Mouse (Mus musculus): Measurements from ENCODE around the gene Taf9. TPM values are rescaled to one million over a fixed set of nuclear protein-coding genes. Genes with fewer than 3 reads are reported as not detected.

Taf9 gene
- polyA plus RNA-seq, 1 experiment, result 6.2 TPM

DNA sequence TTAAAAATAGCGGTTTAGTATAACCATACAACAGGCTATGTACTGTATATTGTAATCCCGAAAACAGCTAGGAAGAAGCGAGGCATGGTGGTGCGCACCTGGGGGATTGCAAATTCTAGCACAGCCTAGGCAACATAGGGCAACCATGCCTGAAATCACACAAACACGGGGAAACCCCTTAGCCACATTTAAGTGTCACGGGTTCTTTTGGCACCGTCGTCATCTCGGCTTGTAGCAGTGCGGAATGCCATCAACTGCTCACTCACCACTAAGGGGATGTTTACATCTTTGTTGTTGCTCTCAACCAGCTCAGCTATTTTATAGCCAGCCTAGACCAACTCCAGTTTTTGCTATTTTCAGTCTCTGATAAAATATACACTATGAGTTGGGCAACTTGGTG is 47.5 kb downstream of the Taf9 start:
- no peak for TF ChIP-seq POLR2A (IDR thresholded peaks at IDR 0.05; ENCODE audit: low read depth, low read length)
- no peak for TF ChIP-seq CTCF (IDR thresholded peaks at IDR 0.05; ENCODE audit: borderline replicate concordance, insufficient read depth, low read length)
- H3K4me1 ChIP-seq (ENCODE audit: control insufficient read depth, insufficient read depth, low read length), result no peaks in the 10 kb centered on the region
- H3K27ac ChIP-seq (ENCODE audit: insufficient read depth, low read length), result no peak overlapping the region
- no peak overlapping the region for H3K4me3 ChIP-seq (ENCODE audit: insufficient read depth, low read length)

GRCm38 (mm10) chr13:100703468-100703867 is 52.1 kb downstream of the Taf9 start:
- Histone ChIP-seq H3K4me1 (ENCODE audit: control insufficient read depth, insufficient read depth, low read length) (no peaks in the 10 kb centered on the region), H3K4me3 (ENCODE audit: insufficient read depth, low read length) (no peak overlapping the region), H3K27ac (ENCODE audit: insufficient read depth, low read length) (no peak overlapping the region)
- TF ChIP-seq CTCF (IDR thresholded peaks at IDR 0.05; ENCODE audit: borderline replicate concordance, insufficient read depth, low read length) (no peak), POLR2A (IDR thresholded peaks at IDR 0.05; ENCODE audit: low read depth, low read length) (no peak)

Other genes with a start within 250 kb of the Taf9 start
- gene Naip1, start 198.7 kb upstream of the Taf9 start, polyA plus RNA-seq (2011; ENCODE audit: insufficient read length, low read depth, missing spikeins), result not detected in 2 replicates
- 30.8 and 42.1 TPM in 2 replicates for gene Gtf2h2, start 159.0 kb upstream of the Taf9 start, polyA plus RNA-seq (2011; ENCODE audit: insufficient read length, low read depth, missing spikeins)
- not detected in 2 replicates for gene Ocln, start 98.9 kb upstream of the Taf9 start, polyA plus RNA-seq (2011; ENCODE audit: insufficient read length, low read depth, missing spikeins)
- 0.17 TPM in 1 of 2 replicates, not detected in the other for gene Marveld2, start 34.6 kb upstream of the Taf9 start, polyA plus RNA-seq (2011; ENCODE audit: insufficient read length, low read depth, missing spikeins)
- 209 and 222 TPM in 2 replicates for gene Ak6, start 600 bp upstream of the Taf9 start, polyA plus RNA-seq (2011; ENCODE audit: insufficient read length, low read depth, missing spikeins)
- gene Rad17, start 528 bp upstream of the Taf9 start, polyA plus RNA-seq (2011; ENCODE audit: insufficient read length, low read depth, missing spikeins), result 21.9 and 22.0 TPM in 2 replicates
- gene Ccdc125, start 18.1 kb downstream of the Taf9 start, polyA plus RNA-seq (2011; ENCODE audit: insufficient read length, low read depth, missing spikeins), result 1.4 and 2.3 TPM in 2 replicates
- 81.4 and 82.4 TPM in 2 replicates for gene Cdk7, start 79.4 kb downstream of the Taf9 start, polyA plus RNA-seq (2011; ENCODE audit: insufficient read length, low read depth, missing spikeins)
- 62.8 and 64.2 TPM in 2 replicates for gene Mrps36, start 93.1 kb downstream of the Taf9 start, polyA plus RNA-seq (2011; ENCODE audit: insufficient read length, low read depth, missing spikeins)
- 17.4 and 20.9 TPM in 2 replicates for gene Cenph, start 124.3 kb downstream of the Taf9 start, polyA plus RNA-seq (2011; ENCODE audit: insufficient read length, low read depth, missing spikeins)
- gene Ccnb1, start 135.0 kb downstream of the Taf9 start, polyA plus RNA-seq (2011; ENCODE audit: insufficient read length, low read depth, missing spikeins), result 84.2 and 103 TPM in 2 replicates
- 54.5 and 58.8 TPM in 2 replicates for gene Slc30a5, start 181.8 kb downstream of the Taf9 start, polyA plus RNA-seq (2011; ENCODE audit: insufficient read length, low read depth, missing spikeins)